ENCODE assay signal across 8 mouse cellular contexts in the genomic region with DNA sequence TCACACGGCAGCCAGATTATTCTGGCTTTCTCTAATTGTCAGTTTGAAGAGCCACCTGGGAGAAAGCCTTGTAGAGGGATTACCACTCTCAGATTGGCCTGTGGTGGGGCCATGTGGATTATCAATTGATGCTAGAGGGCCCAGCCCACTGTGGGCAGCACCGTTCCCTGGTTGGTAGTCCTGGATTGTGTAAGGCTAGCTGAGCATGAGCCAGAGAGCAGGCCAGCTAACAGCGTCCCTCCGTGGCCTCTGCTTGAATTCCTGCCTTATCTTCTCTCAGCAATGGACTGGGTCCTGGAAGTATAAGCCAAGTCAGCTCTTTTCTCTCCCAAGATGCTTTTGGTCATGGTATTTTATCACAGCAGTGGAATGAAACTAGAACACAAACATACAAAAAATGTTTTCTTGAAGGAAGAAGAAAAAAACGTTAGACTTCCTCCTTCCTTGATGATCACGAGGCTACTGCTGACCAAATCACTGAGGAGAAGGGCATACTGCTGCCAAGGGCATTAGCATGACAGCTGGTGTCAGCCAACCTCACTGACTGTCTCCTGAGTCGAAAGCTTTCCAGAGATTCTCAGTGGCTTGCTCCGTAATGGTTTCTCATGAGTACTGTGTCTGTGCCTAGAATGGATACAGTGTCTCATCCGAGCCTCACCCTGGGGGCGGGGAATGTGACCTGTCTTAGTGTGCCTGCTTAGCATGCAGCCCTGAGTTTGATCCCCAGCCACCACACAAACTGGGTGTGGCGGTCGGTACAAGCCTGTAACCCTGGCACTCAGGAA. TPM values are rescaled to one million over a fixed set of nuclear protein-coding genes. Genes with fewer than 3 reads are reported as not detected.
DNase-seq lines count a peak whose midpoint lies in the region; ATAC-seq and TF ChIP-seq lines count a peak whose summit lies in the region.

No protein-coding gene starts in this region.

- no peak for ATAC-seq in hindbrain, embryonic 14.5 days (ENCODE audit: low FRiP score)

- no peaks in the 10 kb centered on the region for H3K9me3 ChIP-seq in hindbrain, embryonic 14.5 days (ENCODE audit: control insufficient read depth, low read length)

- DNase-seq in adrenal gland, adult (ENCODE audit: inconsistent age in 2 of 2, low spot score in 1 of 2): peak; percentile 55 to 84
- DNase-seq in adrenal gland, postnatal 4 days (ENCODE audit: low spot score in 2 of 2): no peak
- peak; percentile 51 for DNase-seq in adrenal gland, postnatal 10 days
- peak; percentile 81 for DNase-seq in gastrocnemius, adult 18-20 months (ENCODE audit: low spot score)
- no peak for DNase-seq in hindbrain, embryonic 14.5 days (ENCODE audit: low spot score)
- DNase-seq in lung, postnatal 14 days: peak; percentile 45
- DNase-seq in left cerebral cortex, postnatal 14 days (ENCODE audit: low spot score in 2 of 2): no peak

- WGBS in hindbrain, embryonic 14.5 days: 48% methylated on average over 12 of the region's 12 CpGs

- intact Hi-C loops in left cerebral cortex, postnatal 14 days (cut with DNase I): no loop called here

- no peak for TF ChIP-seq POLR2A in testis, adult 2 months (IDR thresholded peaks at IDR 0.05; ENCODE audit: control insufficient read depth, low read depth, low read length)

- peak overlapping the region; percentile 56 for H3K27ac ChIP-seq in hindbrain, embryonic 14.5 days
- peak overlapping the region; percentile 59; the same call in 1 of the 2 replicates for H3K27ac ChIP-seq in testis, adult 2 months (ENCODE audit: control insufficient read depth, insufficient read depth, low read depth, low read length)

- no peak overlapping the region for H3K4me2 ChIP-seq in hindbrain, embryonic 14.5 days (replicated peaks)

- H3K27me3 ChIP-seq in hindbrain, embryonic 14.5 days (ENCODE audit: control insufficient read depth, insufficient read depth, low read length): no peaks in the 10 kb centered on the region
- no peaks in the 10 kb centered on the region for H3K27me3 ChIP-seq in testis, adult 2 months (ENCODE audit: control insufficient read depth, insufficient read depth, low read length)

- TF ChIP-seq CTCF in testis, adult 2 months (IDR thresholded peaks at IDR 0.05; ENCODE audit: control insufficient read depth, insufficient read depth, insufficient replicate concordance, low read depth, low read length): 0 out of 2 replicates have a peak, but pooled peaks have one; percentile 17

- H3K36me3 ChIP-seq in hindbrain, embryonic 14.5 days (replicated peaks; ENCODE audit: control insufficient read depth, insufficient read depth): 0 out of 2 replicates have a peak, but pooled peaks cover 3% of the 10 kb centered on the region
- no peaks in the 10 kb centered on the region for H3K36me3 ChIP-seq in testis, adult 2 months (ENCODE audit: control insufficient read depth, insufficient read depth, low read length)

- no peak overlapping the region for H3K9ac ChIP-seq in hindbrain, embryonic 14.5 days

- no peak overlapping the region for H3K4me3 ChIP-seq in hindbrain, embryonic 14.5 days (replicated peaks; ENCODE audit: low read length)
- H3K4me3 ChIP-seq in testis, adult 2 months (ENCODE audit: control insufficient read depth, low read depth, low read length): no peak overlapping the region

- H3K4me1 ChIP-seq in hindbrain, embryonic 14.5 days (replicated peaks; ENCODE audit: control insufficient read depth, insufficient read depth, low read length): peaks cover 59% of the 10 kb centered on the region
- H3K4me1 ChIP-seq in testis, adult 2 months (ENCODE audit: control insufficient read depth, insufficient read depth, low read length): peaks cover 19% of the 10 kb centered on the region

RNA-seq across cellular contexts. Expression of a gene that starts 19.5 kb away (rescaled TPM):
- 10 to 100 TPM; 76.0 to 83.4 TPM for total RNA-seq in adrenal gland, postnatal 4 days (2021)
- 100 to 1,000 TPM in 1 of 2 experiments, 10 to 100 TPM in 1; 84.0 to 117 TPM for total RNA-seq in adrenal gland, postnatal 10 days (2021)
- 100 to 1,000 TPM; 172 to 191 TPM for total RNA-seq in gastrocnemius, adult 18-20 months (2021)
- 63.0 and 65.9 TPM in 2 replicates for polyA plus RNA-seq in hindbrain, embryonic 14.5 days (2014; fragmentation: Nextera tagmentation; extraction: Ambion mirVana)
- 22.2 and 23.1 TPM in 2 replicates for polyA plus RNA-seq in testis, adult 2 months (2012; rRNA removed)
- 100 to 1,000 TPM; 217 to 226 TPM for total RNA-seq in left cerebral cortex, postnatal 14 days (2021)

RNA-seq across cellular contexts. Expression of a gene that starts 39.8 kb away (rescaled TPM):
- 1 to 10 TPM; 5.3 to 5.7 TPM for total RNA-seq in adrenal gland, postnatal 4 days (2021)
- 1 to 10 TPM; 1.6 to 3.5 TPM for total RNA-seq in adrenal gland, postnatal 10 days (2021)
- under 1 TPM; 0.07 TPM for total RNA-seq in gastrocnemius, adult 18-20 months (2021)
- 50.0 and 65.6 TPM in 2 replicates for polyA plus RNA-seq in hindbrain, embryonic 14.5 days (2014; fragmentation: Nextera tagmentation; extraction: Ambion mirVana)
- polyA plus RNA-seq in testis, adult 2 months (2012; rRNA removed): 291 and 327 TPM in 2 replicates
- total RNA-seq in left cerebral cortex, postnatal 14 days (2021): 1 to 10 TPM; 8.8 to 8.9 TPM

Comparison
In these comparisons a context has a peak if more than half of its experiments do, and no peak if none do; other contexts are left out.
1. DNase-seq: peak in adrenal gland, adult (2 of 2), adrenal gland, postnatal 10 days (single experiment), gastrocnemius, adult 18-20 months (single experiment) and lung, postnatal 14 days (single experiment); none in adrenal gland, postnatal 4 days (0 of 2), hindbrain, embryonic 14.5 days (single experiment) and left cerebral cortex, postnatal 14 days (0 of 2).